Mouse (Mus musculus) stomach, embryonic 16.5 days (tissue): ENCODE data around the gene Rgs6. TPM values are rescaled to one million over a fixed set of nuclear protein-coding genes. Genes with fewer than 3 reads are reported as not detected.

Experiments used
- ATAC-seq: fragments of 200-750 bp; cut with Nextera tagmentation; 2 replicates; pipeline ENCODE4 v1.8.0; 2017; ENCODE audit warnings: moderate number of reproducible peaks, moderate TSS enrichment; ENCODE audit not compliant: insufficient read depth, low FRiP score
- H3K27ac ChIP-seq: fragments of 300-500 bp; sonication (generic); 2 replicates; pipeline ENCODE4 v1.5.1; 2014; ENCODE audit warnings: low read length
- H3K27me3 ChIP-seq: fragments of 300-500 bp; sonication (generic); 2 replicates; pipeline ENCODE4 v1.6.1; 2014; ENCODE audit warnings: low read length, control low read depth, mixed read lengths; ENCODE audit not compliant: control insufficient read depth, insufficient read depth
- H3K36me3 ChIP-seq: fragments of 300-500 bp; sonication (generic); 2 replicates; pipeline ENCODE4 v1.6.1; 2014; ENCODE audit warnings: low read length; ENCODE audit not compliant: control insufficient read depth, insufficient read depth
- H3K4me1 ChIP-seq: fragments of 300-500 bp; sonication (generic); 2 replicates; pipeline ENCODE4 v1.6.1; 2014; ENCODE audit warnings: low read length, control low read depth, mixed read lengths; ENCODE audit not compliant: control insufficient read depth, insufficient read depth
- H3K4me2 ChIP-seq: fragments of 300-500 bp; sonication (generic); 2 replicates; pipeline ENCODE4 v1.6.1; 2014; ENCODE audit warnings: low read depth, low read length, mixed read lengths
- H3K4me3 ChIP-seq: fragments of 300-500 bp; sonication (generic); replicated peaks from 2 replicates; pipeline ENCODE4 v1.5.1; 2014; ENCODE audit warnings: mild to moderate bottlenecking, low read length
- H3K9ac ChIP-seq: fragments of 300-500 bp; sonication (generic); 2 replicates; pipeline ENCODE4 v1.6.1; 2014; ENCODE audit warnings: low read length
- H3K9me3 ChIP-seq: fragments of 300-500 bp; sonication (generic); replicated peaks from 2 replicates; pipeline ENCODE4 v1.6.1; 2016; ENCODE audit warnings: low read length, control low read depth; ENCODE audit not compliant: control insufficient read depth
- WGBS: fragments of 180-500 bp; shearing (Covaris S2); extraction: QIAGEN DNeasy Blood & Tissue Kit; methylation state at CpG from one replicate; pipeline ENCODE4 v1.1.7; 2014; 5-methylcytosine and 5-hydroxymethylcytosine counted together
- polyA plus RNA-seq: library from polyadenylated mRNA; unstranded; fragments of >200 nt; fragmentation: Nextera tagmentation; extraction: Ambion mirVana; gene quantifications from 2 replicates; pipeline ENCODE4 v1.2.1, GENCODE M21; 2015

Gene Rgs6
- polyA plus RNA-seq, 1 experiment from 2014 or later: 1.5 TPM

- WGBS: 61% methylated on average over 1 of the region's 1 CpGs
- no peaks in the 10 kb centered on the region for H3K36me3 ChIP-seq
- H3K9ac ChIP-seq: no peak overlapping the region
- ATAC-seq: no peak
- no peaks in the 10 kb centered on the region for H3K27me3 ChIP-seq
- no peak overlapping the region for H3K27ac ChIP-seq
- no peaks in the 10 kb centered on the region for H3K4me1 ChIP-seq
- H3K4me2 ChIP-seq: no peak overlapping the region
- no peak overlapping the region for H3K4me3 ChIP-seq
- no peaks in the 10 kb centered on the region for H3K9me3 ChIP-seq
Measured at GRCm38 (mm10) chr12:82905773-82906172, 317.7 kb downstream of the Rgs6 start.

GRCm38 (mm10) chr12:82910846-82911245 lies 322.8 kb downstream of the Rgs6 start:
- no peaks in the 10 kb centered on the region for H3K4me1 ChIP-seq
- H3K36me3 ChIP-seq: no peaks in the 10 kb centered on the region
- no peaks in the 10 kb centered on the region for H3K9me3 ChIP-seq
- 91% methylated on average over 2 of the region's 2 CpGs for WGBS
- no peak for ATAC-seq
- no peak overlapping the region for H3K9ac ChIP-seq
- H3K27ac ChIP-seq: no peak overlapping the region
- no peaks in the 10 kb centered on the region for H3K27me3 ChIP-seq
- H3K4me2 ChIP-seq: no peak overlapping the region
- no peak overlapping the region for H3K4me3 ChIP-seq

- WGBS: 40% methylated on average over 4 of the region's 4 CpGs
- no peak overlapping the region for H3K9ac ChIP-seq
- H3K9me3 ChIP-seq: no peaks in the 10 kb centered on the region
- H3K4me3 ChIP-seq: no peak overlapping the region
- H3K27me3 ChIP-seq: no peaks in the 10 kb centered on the region
- H3K27ac ChIP-seq: no peak overlapping the region
- no peak overlapping the region for H3K4me2 ChIP-seq
- no peak for ATAC-seq
- no peaks in the 10 kb centered on the region for H3K4me1 ChIP-seq
- H3K36me3 ChIP-seq: no peaks in the 10 kb centered on the region
Measured at GRCm38 (mm10) chr12:82914127-82914526, 326.0 kb downstream of the Rgs6 start.

- ATAC-seq: no peak
- Histone ChIP-seq H3K27me3 (no peaks in the 10 kb centered on the region), H3K4me1 (no peaks in the 10 kb centered on the region), H3K4me3 (no peak overlapping the region), H3K9me3 (no peaks in the 10 kb centered on the region), H3K4me2 (no peak overlapping the region), H3K27ac (no peak overlapping the region), H3K36me3 (no peaks in the 10 kb centered on the region), H3K9ac (no peak overlapping the region)
- WGBS: 47% methylated on average over 2 of the region's 2 CpGs
Measured at GRCm38 (mm10) chr12:82920146-82920545, 332.1 kb downstream of the Rgs6 start.

- Histone ChIP-seq H3K27me3 (no peaks in the 10 kb centered on the region), H3K9ac (no peak overlapping the region), H3K4me2 (no peak overlapping the region), H3K9me3 (no peaks in the 10 kb centered on the region), H3K27ac (no peak overlapping the region), H3K4me1 (no peaks in the 10 kb centered on the region), H3K4me3 (no peak overlapping the region), H3K36me3 (no peaks in the 10 kb centered on the region)
- 90% methylated on average over 20 of the region's 20 CpGs for WGBS
- no peak for ATAC-seq
Measured at GRCm38 (mm10) chr12:82921287-82922015, 333.4 kb downstream of the Rgs6 start.

- no peak overlapping the region for H3K4me3 ChIP-seq
- no peak for ATAC-seq
- no peaks in the 10 kb centered on the region for H3K36me3 ChIP-seq
Measured at GRCm38 (mm10) chr12:82922856-82923506, 334.9 kb downstream of the Rgs6 start.

GRCm38 (mm10) chr12:82932706-82933461 lies 344.8 kb downstream of the Rgs6 start:
- Histone ChIP-seq H3K36me3 (no peaks in the 10 kb centered on the region), H3K9me3 (no peaks in the 10 kb centered on the region), H3K27ac (no peak overlapping the region), H3K4me1 (no peaks in the 10 kb centered on the region), H3K9ac (no peak overlapping the region), H3K4me2 (no peak overlapping the region), H3K27me3 (no peaks in the 10 kb centered on the region), H3K4me3 (no peak overlapping the region)
- peak; percentile 33; the same call in 1 of the 2 replicates for ATAC-seq
- 60% methylated on average over 14 of the region's 14 CpGs for WGBS

More at GRCm38 (mm10) chr12:82922856-82923506, 334.9 kb downstream of the Rgs6 start:
- Histone ChIP-seq H3K9me3 (no peaks in the 10 kb centered on the region), H3K27ac (no peak overlapping the region), H3K4me1 (no peaks in the 10 kb centered on the region), H3K9ac (no peak overlapping the region), H3K27me3 (no peaks in the 10 kb centered on the region), H3K4me2 (no peak overlapping the region)
- WGBS: 91% methylated on average over 4 of the region's 4 CpGs

GRCm38 (mm10) chr12:82935121-82935762 lies 347.1 kb downstream of the Rgs6 start:
- H3K9me3 ChIP-seq: no peaks in the 10 kb centered on the region
- no peak overlapping the region for H3K4me3 ChIP-seq
- no peaks in the 10 kb centered on the region for H3K36me3 ChIP-seq
- no peak overlapping the region for H3K9ac ChIP-seq
- H3K27ac ChIP-seq: no peak overlapping the region
- ATAC-seq: no peak
- H3K4me1 ChIP-seq: no peaks in the 10 kb centered on the region
- no peak overlapping the region for H3K4me2 ChIP-seq
- WGBS: 79% methylated on average over 6 of the region's 6 CpGs
- H3K27me3 ChIP-seq: no peaks in the 10 kb centered on the region
